Mouse (Mus musculus) small intestine, adult 2 months (tissue): ENCODE results near the gene Ranbp3l.

ENCODE experiments used
- CTCF ChIP-seq: fragments of 200-500 bp; IDR thresholded peaks from 2 replicates; pipeline ENCODE4 v1.5.1; 2012; ENCODE audit warnings: low read depth, mild to moderate bottlenecking, control low read depth, inconsistent platforms, low read length, moderate library complexity, mixed read lengths; ENCODE audit not compliant: insufficient replicate concordance, insufficient read length; ENCODE audit errors: extremely low read depth
- POLR2A ChIP-seq: fragments of 200-500 bp; IDR thresholded peaks from 2 replicates; pipeline ENCODE4 v1.6.1; 2012; ENCODE audit warnings: low read depth, mild to moderate bottlenecking, control low read depth, inconsistent platforms, low read length, moderate library complexity

GRCm38 (mm10) chr15:9079626-9080025 is 111.9 kb downstream of the Ranbp3l start:
- TF ChIP-seq POLR2A (no peak), CTCF (no peak)
